Mouse (Mus musculus) myocyte (in vitro differentiated cells): ENCODE data around the gene Hist1h2ac.

ENCODE experiments used
- CEBPB ChIP-seq: IDR thresholded peaks from 2 replicates; pipeline ENCODE4 v1.6.1; 2011; ENCODE audit warnings: mild to moderate bottlenecking, moderate library complexity; ENCODE audit not compliant: poor library complexity, insufficient read depth, severe bottlenecking
- E2F4 ChIP-seq: IDR thresholded peaks from one replicate; pipeline ENCODE4 v1.6.1; 2011; ENCODE audit warnings: mild to moderate bottlenecking, control low read depth, moderate library complexity; ENCODE audit not compliant: insufficient read depth
- MAX ChIP-seq: IDR thresholded peaks from one replicate; pipeline ENCODE4 v1.6.1; 2011; ENCODE audit warnings: low read depth, mild to moderate bottlenecking, control low read depth
- MYOG ChIP-seq, 3 experiments: IDR thresholded peaks; one replicate each; pipeline ENCODE4 v1.6.1; 2011; ENCODE audit warnings: control low read depth in 2 of 3, low read depth in 2 of 3, mild to moderate bottlenecking in 2 of 3; ENCODE audit not compliant: insufficient read length in 2 of 3, control insufficient read depth in 1 of 3, insufficient read depth in 1 of 3
- POLR2A ChIP-seq: IDR thresholded peaks from one replicate; pipeline ENCODE4 v1.6.1; 2011; ENCODE audit warnings: low read depth, mild to moderate bottlenecking, control low read depth, moderate library complexity; ENCODE audit not compliant: insufficient read length
- POLR2AphosphoS2 ChIP-seq: IDR thresholded peaks from one replicate; pipeline ENCODE4 v1.6.1; 2011; ENCODE audit warnings: low read depth, control low read depth; ENCODE audit not compliant: insufficient read length
- REST ChIP-seq: IDR thresholded peaks from one replicate; pipeline ENCODE4 v1.6.1; 2011; ENCODE audit warnings: mild to moderate bottlenecking, control low read depth, moderate library complexity; ENCODE audit not compliant: insufficient read depth, insufficient read length
- TCF12 ChIP-seq: IDR thresholded peaks from one replicate; pipeline ENCODE4 v1.6.1; 2011; ENCODE audit warnings: mild to moderate bottlenecking, control low read depth; ENCODE audit not compliant: poor library complexity, insufficient read depth, severe bottlenecking

GRCm38 (mm10) chr13:23717176-23717575 lies 33.4 kb upstream of the Hist1h2ac start:
- TF ChIP-seq POLR2A = no peak
- TF ChIP-seq REST = no peak
- peak in 1 of 3 experiments; percentile 27 for TF ChIP-seq MYOG (IDR thresholded peaks at IDR 0.05; ENCODE audit: control insufficient read depth in 1 of 3, insufficient read depth in 1 of 3, insufficient read length in 2 of 3, low read depth in 2 of 3)
- no peak for TF ChIP-seq POLR2AphosphoS2
- no peak for TF ChIP-seq MAX
- TF ChIP-seq CEBPB = no peak
- TF ChIP-seq TCF12 = no peak
- no peak for TF ChIP-seq E2F4
